Mouse (Mus musculus) hindbrain, embryonic 10.5 days (tissue): Measurements from ENCODE around the gene Tnip3. TPM values are rescaled to one million over a fixed set of nuclear protein-coding genes. Genes with fewer than 3 reads are reported as not detected.

Experiments
- DNase-seq: peaks from one replicate; pipeline ENCODE4 v3.0.0-alpha.2; 2017; ENCODE audit warnings: low spot score
- H3K27ac ChIP-seq: fragments of 300-500 bp; sonication (generic); 2 replicates; pipeline ENCODE4 v1.5.1; 2016; ENCODE audit warnings: mild to moderate bottlenecking, moderate library complexity
- H3K27me3 ChIP-seq: fragments of 300-500 bp; sonication (generic); 2 replicates; pipeline ENCODE4 v1.6.1; 2016; ENCODE audit warnings: mild to moderate bottlenecking; ENCODE audit not compliant: poor library complexity, insufficient read depth, severe bottlenecking
- H3K36me3 ChIP-seq: fragments of 300-500 bp; sonication (generic); 2 replicates; pipeline ENCODE4 v1.6.1; 2016; ENCODE audit warnings: mild to moderate bottlenecking, moderate library complexity
- H3K4me1 ChIP-seq: fragments of 300-500 bp; sonication (generic); replicated peaks from 2 replicates; pipeline ENCODE4 v1.6.1; 2016; ENCODE audit warnings: mild to moderate bottlenecking
- H3K4me3 ChIP-seq: fragments of 300-500 bp; sonication (generic); 2 replicates; pipeline ENCODE4 v1.5.1; 2016; ENCODE audit warnings: mild to moderate bottlenecking, moderate library complexity
- H3K9me3 ChIP-seq: fragments of 300-500 bp; sonication (generic); 2 replicates; pipeline ENCODE4 v1.6.1; 2016; ENCODE audit warnings: mild to moderate bottlenecking, moderate library complexity
- WGBS: fragments of 180-500 bp; shearing (Covaris S2); methylation state at CpG from one replicate; pipeline ENCODE4 v1.1.7; 2016; 5-methylcytosine and 5-hydroxymethylcytosine counted together
- polyA plus RNA-seq: library from polyadenylated mRNA; unstranded; fragments of >200 nt; fragmentation: Nextera tagmentation; extraction: Ambion mirVana; gene quantifications from 2 replicates; pipeline ENCODE4 v1.2.1, GENCODE M21; 2016

Tnip3 gene
- polyA plus RNA-seq, 1 experiment from 2014 or later, result not detected

GRCm38 (mm10) chr6:65623016-65623715, 98.1 kb downstream of the Tnip3 start:
- H3K4me1 ChIP-seq, result no peaks in the 10 kb centered on the region
- H3K4me3 ChIP-seq, result no peak overlapping the region
- H3K27ac ChIP-seq, result no peak overlapping the region
- no peaks in the 10 kb centered on the region for H3K9me3 ChIP-seq
- WGBS, result 88% methylated on average over 3 of the region's 3 CpGs
- H3K27me3 ChIP-seq, result no peaks in the 10 kb centered on the region
- DNase-seq, result no peak
- H3K36me3 ChIP-seq, result no peaks in the 10 kb centered on the region

- Histone ChIP-seq H3K27ac (no peak overlapping the region), H3K4me3 (no peak overlapping the region), H3K9me3 (no peaks in the 10 kb centered on the region; the same call in 1 of the 2 replicates), H3K4me1 (no peaks in the 10 kb centered on the region), H3K27me3 (no peaks in the 10 kb centered on the region), H3K36me3 (no peaks in the 10 kb centered on the region)
- WGBS, result 93% methylated on average over 2 of the region's 2 CpGs
- DNase-seq, result no peak
These were observed 105.5 kb downstream of the Tnip3 start for GRCm38 (mm10) chr6:65630578-65630977.

GRCm38 (mm10) chr6:65632184-65632583, 107.1 kb downstream of the Tnip3 start:
- no peaks in the 10 kb centered on the region for H3K4me1 ChIP-seq
- H3K27me3 ChIP-seq, result no peaks in the 10 kb centered on the region
- H3K9me3 ChIP-seq, result no peaks in the 10 kb centered on the region; the same call in 1 of the 2 replicates
- DNase-seq, result no peak
- WGBS, result 84% methylated on average over 5 of the region's 5 CpGs
- H3K27ac ChIP-seq, result no peak overlapping the region
- H3K4me3 ChIP-seq, result no peak overlapping the region
- H3K36me3 ChIP-seq, result no peaks in the 10 kb centered on the region

- Histone ChIP-seq H3K9me3 (peaks cover 6% of the 10 kb centered on the region; the same call in 1 of the 2 replicates), H3K36me3 (no peaks in the 10 kb centered on the region), H3K27me3 (no peaks in the 10 kb centered on the region), H3K27ac (no peak overlapping the region), H3K4me3 (no peak overlapping the region), H3K4me1 (0 out of 2 replicates have a peak, but pooled peaks cover 4% of the 10 kb centered on the region)
- DNase-seq, result no peak
These were observed 117.3 kb downstream of the Tnip3 start for GRCm38 (mm10) chr6:65642431-65642830.

- peaks cover 3% of the 10 kb centered on the region; the same call in 1 of the 2 replicates for H3K9me3 ChIP-seq
- H3K27ac ChIP-seq, result no peak overlapping the region
- 0 out of 2 replicates have a peak, but pooled peaks cover 4% of the 10 kb centered on the region for H3K4me1 ChIP-seq
- H3K4me3 ChIP-seq, result no peak overlapping the region
- H3K27me3 ChIP-seq, result no peaks in the 10 kb centered on the region
- H3K36me3 ChIP-seq, result no peaks in the 10 kb centered on the region
- 34% methylated on average over 4 of the region's 4 CpGs for WGBS
- no peak for DNase-seq
These were observed 119.0 kb downstream of the Tnip3 start for GRCm38 (mm10) chr6:65644110-65644509.

- Histone ChIP-seq H3K36me3 (no peaks in the 10 kb centered on the region), H3K27me3 (no peaks in the 10 kb centered on the region), H3K4me3 (no peak overlapping the region), H3K27ac (no peak overlapping the region), H3K9me3 (no peaks in the 10 kb centered on the region), H3K4me1 (0 out of 2 replicates have a peak, but pooled peaks cover 4% of the 10 kb centered on the region)
- 83% methylated on average over 3 of the region's 3 CpGs for WGBS
- no peak for DNase-seq
These were observed 121.3 kb downstream of the Tnip3 start for GRCm38 (mm10) chr6:65646408-65646807.

GRCm38 (mm10) chr6:65647731-65648130, 122.6 kb downstream of the Tnip3 start:
- WGBS, result 88% methylated on average over 6 of the region's 6 CpGs
- no peaks in the 10 kb centered on the region for H3K9me3 ChIP-seq

GRCm38 (mm10) chr6:65651376-65651775, 126.3 kb downstream of the Tnip3 start:
- Histone ChIP-seq H3K27ac (no peak overlapping the region), H3K9me3 (no peaks in the 10 kb centered on the region), H3K36me3 (no peaks in the 10 kb centered on the region), H3K27me3 (no peaks in the 10 kb centered on the region), H3K4me1 (no peaks in the 10 kb centered on the region), H3K4me3 (no peak overlapping the region)
- DNase-seq, result no peak
- 47% methylated on average over 4 of the region's 4 CpGs for WGBS

More at GRCm38 (mm10) chr6:65647731-65648130, 122.6 kb downstream of the Tnip3 start:
- H3K4me3 ChIP-seq, result no peak overlapping the region
- 0 out of 2 replicates have a peak, but pooled peaks cover 4% of the 10 kb centered on the region for H3K4me1 ChIP-seq
- no peaks in the 10 kb centered on the region for H3K36me3 ChIP-seq
- no peak for DNase-seq
- H3K27ac ChIP-seq, result no peak overlapping the region
- no peaks in the 10 kb centered on the region for H3K27me3 ChIP-seq

GRCm38 (mm10) chr6:65661272-65661671, 136.2 kb downstream of the Tnip3 start:
- no peak for DNase-seq
- Histone ChIP-seq H3K27me3 (no peaks in the 10 kb centered on the region), H3K4me1 (no peaks in the 10 kb centered on the region), H3K27ac (no peak overlapping the region), H3K4me3 (no peak overlapping the region), H3K9me3 (no peaks in the 10 kb centered on the region), H3K36me3 (0 out of 2 replicates have a peak, but pooled peaks cover 5% of the 10 kb centered on the region)
- WGBS, result 87% methylated on average over 4 of the region's 4 CpGs

GRCm38 (mm10) chr6:65662050-65662449, 136.9 kb downstream of the Tnip3 start:
- H3K36me3 ChIP-seq, result 0 out of 2 replicates have a peak, but pooled peaks cover 5% of the 10 kb centered on the region
- no peaks in the 10 kb centered on the region for H3K27me3 ChIP-seq
- H3K4me1 ChIP-seq, result no peaks in the 10 kb centered on the region
- WGBS, result 72% methylated on average over 2 of the region's 2 CpGs
- DNase-seq, result no peak
- no peak overlapping the region for H3K4me3 ChIP-seq
- H3K9me3 ChIP-seq, result no peaks in the 10 kb centered on the region
- H3K27ac ChIP-seq, result no peak overlapping the region

- Histone ChIP-seq H3K4me1 (peaks cover 3% of the 10 kb centered on the region; the same call in 1 of the 2 replicates), H3K27me3 (peaks cover 3% of the 10 kb centered on the region; the same call in 1 of the 2 replicates), H3K27ac (no peak overlapping the region), H3K9me3 (no peaks in the 10 kb centered on the region), H3K4me3 (no peak overlapping the region), H3K36me3 (0 out of 2 replicates have a peak, but pooled peaks cover 5% of the 10 kb centered on the region)
- DNase-seq, result no peak
- WGBS, result 85% methylated on average over 6 of the region's 6 CpGs
These were observed 138.9 kb downstream of the Tnip3 start for GRCm38 (mm10) chr6:65663990-65664389.

- WGBS, result 84% methylated on average over 3 of the region's 3 CpGs
- H3K4me3 ChIP-seq, result no peak overlapping the region
- peaks cover 20% of the 10 kb centered on the region for H3K4me1 ChIP-seq
- H3K27me3 ChIP-seq, result peaks cover 12% of the 10 kb centered on the region
- H3K36me3 ChIP-seq, result 0 out of 2 replicates have a peak, but pooled peaks cover 5% of the 10 kb centered on the region
- H3K27ac ChIP-seq, result no peak overlapping the region
- DNase-seq, result no peak
- H3K9me3 ChIP-seq, result no peaks in the 10 kb centered on the region
These were observed 141.2 kb downstream of the Tnip3 start for GRCm38 (mm10) chr6:65666295-65666694.

- H3K9me3 ChIP-seq, result no peaks in the 10 kb centered on the region
- H3K4me3 ChIP-seq, result peak overlapping the region; percentile 84
- H3K27ac ChIP-seq, result peak overlapping the region; percentile 92
- no peaks in the 10 kb centered on the region for H3K36me3 ChIP-seq
- 41% methylated on average over 2 of the region's 2 CpGs for WGBS
- peaks cover 12% of the 10 kb centered on the region for H3K27me3 ChIP-seq
- peaks cover 29% of the 10 kb centered on the region for H3K4me1 ChIP-seq
- no peak for DNase-seq
These were observed 144.9 kb downstream of the Tnip3 start for GRCm38 (mm10) chr6:65669971-65670370.
